Mouse (Mus musculus) limb, embryonic 14.5 days (tissue): Measurements from ENCODE around the gene Gm20388. TPM values are rescaled to one million over a fixed set of nuclear protein-coding genes. Genes with fewer than 3 reads are reported as not detected.

Source experiments
- ATAC-seq: fragments of 200-750 bp; cut with Nextera tagmentation; 2 replicates; pipeline ENCODE4 v1.8.0; 2017; ENCODE audit warnings: low read depth, moderate number of reproducible peaks, moderate TSS enrichment; ENCODE audit not compliant: low FRiP score
- DNase-seq: peaks from one replicate; pipeline ENCODE4 v3.0.0-alpha.2; 2015; ENCODE audit warnings: low spot score
- H3K27ac ChIP-seq: fragments of 300-500 bp; sonication (generic); replicated peaks from 2 replicates; pipeline ENCODE4 v1.5.1; 2014; ENCODE audit warnings: low read depth, mild to moderate bottlenecking, low read length, moderate library complexity, mixed read lengths
- H3K27me3 ChIP-seq: fragments of 300-500 bp; sonication (generic); 2 replicates; pipeline ENCODE4 v1.6.1; 2014; ENCODE audit warnings: low read length, mixed read lengths; ENCODE audit not compliant: control insufficient read depth, insufficient read depth
- H3K36me3 ChIP-seq: fragments of 300-500 bp; sonication (generic); 2 replicates; pipeline ENCODE4 v1.6.1; 2014; ENCODE audit warnings: mild to moderate bottlenecking, low read length, moderate library complexity, mixed read lengths; ENCODE audit not compliant: control insufficient read depth, insufficient read depth
- H3K4me1 ChIP-seq: fragments of 300-500 bp; sonication (generic); 2 replicates; pipeline ENCODE4 v1.6.1; 2014; ENCODE audit warnings: antibody characterized with exemption, low read length, mixed read lengths; ENCODE audit not compliant: control insufficient read depth, insufficient read depth
- H3K4me2 ChIP-seq: fragments of 300-500 bp; sonication (generic); replicated peaks from 2 replicates; pipeline ENCODE4 v1.6.1; 2014; ENCODE audit warnings: low read depth, mild to moderate bottlenecking, low read length, moderate library complexity; ENCODE audit not compliant: severe bottlenecking
- H3K4me3 ChIP-seq: fragments of 300-500 bp; sonication (generic); replicated peaks from 2 replicates; pipeline ENCODE4 v1.5.1; 2014; ENCODE audit warnings: low read length
- H3K9ac ChIP-seq: fragments of 300-500 bp; sonication (generic); 2 replicates; pipeline ENCODE4 v1.6.1; 2014; ENCODE audit warnings: mild to moderate bottlenecking, low read depth, low read length, moderate library complexity; ENCODE audit not compliant: severe bottlenecking
- H3K9me3 ChIP-seq: fragments of 300-500 bp; sonication (generic); 2 replicates; pipeline ENCODE4 v1.6.1; 2016; ENCODE audit warnings: low read length; ENCODE audit not compliant: control insufficient read depth
- POLR2A ChIP-seq: fragments of 200-500 bp; IDR thresholded peaks from 2 replicates; pipeline ENCODE4 v1.8.0; 2012; ENCODE audit warnings: inconsistent platforms, mild to moderate bottlenecking, moderate library complexity, borderline replicate concordance; ENCODE audit not compliant: insufficient read depth, insufficient read length; ENCODE audit errors: extremely low read depth
- WGBS: fragments of 180-500 bp; shearing (Covaris S2); extraction: QIAGEN DNeasy Blood & Tissue Kit; methylation state at CpG from one replicate; pipeline ENCODE4 v1.1.7; 2014; 5-methylcytosine and 5-hydroxymethylcytosine counted together
- polyA plus RNA-seq, 2 experiments: library from polyadenylated mRNA; depleted of rRNA in 1 of 2; stranded (reverse) in 1 of 2; unstranded in 1 of 2; fragments of >200 nt; fragmentation: Nextera tagmentation in 1 of 2; extraction: Ambion mirVana in 1 of 2; gene quantifications; 2 replicates each; pipeline versions ENCODE4 v1.2.1 to v1.2.3; 2012 to 2014

Gene Gm20388
- polyA plus RNA-seq, 2 experiments: 1.9 to 49.9 TPM

- Histone ChIP-seq H3K9me3 (no peaks in the 10 kb centered on the region), H3K27me3 (no peaks in the 10 kb centered on the region), H3K9ac (no peak overlapping the region), H3K4me3 (no peak overlapping the region), H3K27ac (no peak overlapping the region), H3K36me3 (no peaks in the 10 kb centered on the region), H3K4me1 (0 out of 2 replicates have a peak, but pooled peaks cover 4% of the 10 kb centered on the region), H3K4me2 (no peak overlapping the region)
- 50% methylated on average over 7 of the region's 7 CpGs for WGBS
- ATAC-seq (no peak), DNase-seq (peak; percentile 8)
- TF ChIP-seq POLR2A: no peak
These were observed 3723.2 kb downstream of the Gm20388 start for GRCm38 (mm10) chr8:123633801-123634200.

GRCm38 (mm10) chr8:123634395-123635131, 3723.9 kb downstream of the Gm20388 start:
- no peak for TF ChIP-seq POLR2A
- H3K9me3 ChIP-seq: no peaks in the 10 kb centered on the region
- ATAC-seq: no peak
- H3K4me2 ChIP-seq: no peak overlapping the region
- H3K36me3 ChIP-seq: no peaks in the 10 kb centered on the region
- 0 out of 2 replicates have a peak, but pooled peaks cover 4% of the 10 kb centered on the region for H3K4me1 ChIP-seq
- H3K27ac ChIP-seq: no peak overlapping the region
- no peaks in the 10 kb centered on the region for H3K27me3 ChIP-seq
- no peak for DNase-seq
- no peak overlapping the region for H3K4me3 ChIP-seq
- H3K9ac ChIP-seq: no peak overlapping the region
- WGBS: 63% methylated on average over 3 of the region's 3 CpGs

- no peaks in the 10 kb centered on the region for H3K9me3 ChIP-seq
- no peak overlapping the region for H3K27ac ChIP-seq
- no peak overlapping the region for H3K9ac ChIP-seq
- H3K36me3 ChIP-seq: no peaks in the 10 kb centered on the region
- WGBS: 68% methylated on average over 11 of the region's 11 CpGs
- DNase-seq (no peak), ATAC-seq (no peak)
- H3K27me3 ChIP-seq: no peaks in the 10 kb centered on the region
- 0 out of 2 replicates have a peak, but pooled peaks cover 3% of the 10 kb centered on the region for H3K4me1 ChIP-seq
- TF ChIP-seq POLR2A: no peak
- H3K4me3 ChIP-seq: no peak overlapping the region
- H3K4me2 ChIP-seq: no peak overlapping the region
These were observed 3725.0 kb downstream of the Gm20388 start for GRCm38 (mm10) chr8:123635671-123636070.

- Histone ChIP-seq H3K9ac (0 out of 2 replicates have a peak overlapping the region, but pooled peaks have one; percentile 3), H3K9me3 (no peaks in the 10 kb centered on the region), H3K4me3 (0 out of 2 replicates have a peak overlapping the region, but pooled peaks have one; percentile 14), H3K4me1 (no peaks in the 10 kb centered on the region; the same call in 1 of the 2 replicates), H3K4me2 (peak overlapping the region; percentile 41), H3K27ac (no peak overlapping the region), H3K27me3 (no peaks in the 10 kb centered on the region), H3K36me3 (no peaks in the 10 kb centered on the region)
- no peak for TF ChIP-seq POLR2A
- peak; percentile 78 for DNase-seq
- ATAC-seq: no peak
- WGBS: 16% methylated on average over 25 of the region's 25 CpGs
These were observed 3732.8 kb downstream of the Gm20388 start for GRCm38 (mm10) chr8:123643330-123644051.

- ATAC-seq (no peak), DNase-seq (no peak)
- H3K4me2 ChIP-seq: no peak overlapping the region
- H3K36me3 ChIP-seq: no peaks in the 10 kb centered on the region
- H3K9ac ChIP-seq: no peak overlapping the region
- H3K27ac ChIP-seq: no peak overlapping the region
- H3K27me3 ChIP-seq: no peaks in the 10 kb centered on the region
- no peaks in the 10 kb centered on the region for H3K9me3 ChIP-seq
- no peaks in the 10 kb centered on the region; the same call in 1 of the 2 replicates for H3K4me1 ChIP-seq
- WGBS: 47% methylated on average over 9 of the region's 9 CpGs
- no peak for TF ChIP-seq POLR2A
- H3K4me3 ChIP-seq: no peak overlapping the region
These were observed 3734.6 kb downstream of the Gm20388 start for GRCm38 (mm10) chr8:123645229-123645628.
